Mouse (Mus musculus) monocyte, adult 2 months (primary cell): ENCODE data around the gene Morn1.

Experiments used
- DNase-seq, 2 experiments: peaks; one replicate each; pipeline ENCODE4 v3.0.0; 2022; ENCODE audit warnings: low spot score in 2 of 2, low read depth in 1 of 2

Morn1 gene

DNA sequence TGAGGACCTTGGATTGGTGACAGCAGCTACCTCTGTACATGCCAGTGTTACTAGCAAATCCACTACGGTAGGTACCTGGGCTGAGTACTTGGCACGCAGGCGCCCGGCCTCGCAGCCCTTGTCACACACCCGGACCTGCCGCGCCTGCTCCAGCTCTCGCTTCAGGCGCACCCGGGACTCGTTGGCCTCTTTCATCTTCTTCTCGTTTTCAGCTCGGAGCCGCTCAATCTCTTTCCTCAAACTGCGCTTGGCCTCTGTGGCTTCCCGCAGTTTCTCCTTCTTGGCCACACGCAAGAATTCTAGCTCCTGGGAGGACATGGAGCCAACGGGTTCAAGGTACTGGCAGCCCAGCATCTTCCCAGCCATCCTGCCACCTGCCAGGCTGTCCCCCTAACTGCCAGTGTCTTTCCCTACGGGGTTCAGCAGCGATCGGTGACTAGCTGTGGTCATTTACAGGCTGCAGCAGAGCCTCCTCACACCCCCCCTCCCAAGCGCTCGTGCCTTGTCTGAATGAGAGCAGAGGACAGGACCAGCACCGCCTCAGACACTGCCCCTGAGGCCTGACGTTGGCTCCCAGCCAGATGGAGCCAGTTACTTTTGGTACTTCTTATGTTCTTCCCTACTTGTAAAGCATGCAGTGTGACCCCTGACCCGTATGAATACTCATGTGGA lies 71.6 kb downstream of the Morn1 start:
- DNase-seq, result no peak

DNA sequence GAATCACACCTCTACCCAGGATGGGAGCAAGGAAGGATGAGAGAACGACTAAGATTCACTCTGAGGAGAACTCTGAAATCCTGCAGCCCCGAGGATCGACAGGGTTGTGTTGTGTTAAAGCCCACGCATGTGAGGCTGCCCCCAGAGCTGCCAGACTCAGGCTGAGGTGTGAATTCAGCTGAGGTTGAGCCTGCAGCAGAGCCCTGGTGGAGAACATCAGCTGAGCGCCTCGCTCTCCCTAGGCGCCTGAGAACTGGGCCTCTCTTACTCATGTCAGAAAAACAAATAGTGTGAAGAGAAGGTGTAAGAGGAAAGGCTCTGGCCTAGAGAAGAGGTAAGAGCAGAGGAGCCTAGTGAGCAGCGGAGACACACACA lies 72.2 kb downstream of the Morn1 start:
- no peak for DNase-seq

DNA sequence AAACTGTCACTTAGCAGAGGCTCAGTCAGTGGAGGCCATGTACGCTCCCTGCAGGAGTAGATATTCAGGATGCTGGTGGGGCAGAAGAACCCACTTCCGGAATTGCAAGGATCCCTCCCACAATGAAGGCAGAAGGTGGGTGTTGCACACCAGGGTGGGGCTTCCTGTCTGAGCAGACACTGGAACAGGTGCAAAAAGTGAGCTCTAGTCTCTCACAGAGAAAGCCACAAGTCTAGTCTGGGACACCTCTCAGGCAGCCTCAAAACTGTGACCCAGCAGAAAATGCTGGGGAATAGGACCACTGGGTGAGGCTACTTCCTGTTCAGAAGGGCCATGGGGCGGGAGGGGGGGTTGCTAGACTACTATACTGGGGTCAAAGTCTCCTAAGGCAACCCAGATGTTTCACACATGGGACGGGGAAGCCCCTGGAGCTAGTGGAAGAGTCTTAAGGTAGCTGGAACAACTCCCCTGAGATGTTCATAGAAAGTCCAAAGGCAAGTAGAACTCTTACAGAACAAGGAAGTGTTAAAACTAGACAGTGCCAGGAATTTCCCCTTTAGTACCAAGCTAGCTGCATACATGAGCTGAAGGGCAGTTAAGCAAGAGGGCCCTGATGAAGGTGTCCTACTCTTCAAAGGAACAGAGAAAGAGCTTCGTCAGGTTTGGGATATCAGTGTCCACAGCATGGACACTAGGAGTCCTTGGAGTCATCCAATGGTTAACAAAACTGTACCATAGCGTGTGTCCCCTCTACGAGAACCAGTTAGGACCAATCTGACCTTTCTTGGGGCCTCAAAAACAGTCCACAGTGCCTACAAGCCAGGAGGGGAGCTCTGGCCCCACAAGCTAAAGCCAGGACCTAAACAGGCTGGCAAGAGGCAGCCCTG lies 76.3 kb downstream of the Morn1 start:
- DNase-seq, result no peak

DNA sequence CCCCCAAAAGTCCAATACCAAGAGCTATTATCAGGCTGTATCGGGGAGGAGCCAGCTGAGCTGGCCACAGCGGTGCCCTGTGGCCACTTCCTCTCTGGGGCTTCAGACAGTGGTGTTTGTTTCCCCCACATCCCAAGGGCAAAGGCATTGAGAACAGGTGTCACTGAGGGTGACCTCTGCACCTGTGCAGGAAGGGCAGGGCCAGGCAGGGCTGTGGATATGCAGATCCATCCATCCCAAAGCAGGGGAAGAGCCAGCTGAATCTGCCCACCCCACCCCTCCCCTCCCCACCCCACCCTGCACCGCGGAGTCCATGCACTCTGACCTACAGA lies 76.9 kb downstream of the Morn1 start:
- no peak for DNase-seq

DNA sequence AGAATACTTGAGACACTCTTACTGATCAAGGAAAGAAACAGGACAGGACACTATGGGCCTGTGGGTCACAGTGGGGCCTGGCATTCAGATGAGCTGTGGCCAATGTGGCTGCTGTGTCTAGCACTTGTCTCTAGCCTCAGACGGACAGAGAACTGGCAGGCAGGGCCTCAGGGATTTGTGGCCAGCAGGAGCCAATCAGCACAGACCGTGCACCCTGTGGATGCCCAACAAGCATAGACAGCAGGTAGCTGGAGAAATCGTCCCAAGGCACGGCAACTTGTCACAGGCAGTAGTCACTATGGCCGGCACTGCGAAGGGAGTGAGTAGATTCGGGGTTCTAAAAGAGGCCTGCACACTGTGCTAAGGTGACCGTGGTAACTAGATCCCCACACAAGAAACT lies 77.3 kb downstream of the Morn1 start:
- no peak for DNase-seq

DNA sequence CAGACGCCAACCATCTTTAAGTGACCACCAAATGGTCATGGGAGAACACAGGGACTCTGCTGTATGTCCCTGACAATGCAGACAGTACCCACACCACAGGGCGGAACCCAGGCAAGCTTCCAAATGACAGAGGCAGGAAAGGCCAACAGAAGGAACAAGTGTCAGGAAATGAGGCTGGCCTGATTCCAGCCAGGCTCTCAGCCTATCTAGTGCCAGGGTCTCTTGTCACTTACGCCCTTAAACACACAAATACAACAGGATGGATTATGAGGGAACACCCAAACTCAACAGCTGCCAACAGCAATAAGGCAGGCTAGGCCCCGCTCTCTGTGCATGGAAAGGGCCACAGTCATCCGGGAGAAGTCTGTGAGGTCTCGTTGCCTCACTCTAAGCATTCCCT lies 78.2 kb downstream of the Morn1 start:
- no peak for DNase-seq

DNA sequence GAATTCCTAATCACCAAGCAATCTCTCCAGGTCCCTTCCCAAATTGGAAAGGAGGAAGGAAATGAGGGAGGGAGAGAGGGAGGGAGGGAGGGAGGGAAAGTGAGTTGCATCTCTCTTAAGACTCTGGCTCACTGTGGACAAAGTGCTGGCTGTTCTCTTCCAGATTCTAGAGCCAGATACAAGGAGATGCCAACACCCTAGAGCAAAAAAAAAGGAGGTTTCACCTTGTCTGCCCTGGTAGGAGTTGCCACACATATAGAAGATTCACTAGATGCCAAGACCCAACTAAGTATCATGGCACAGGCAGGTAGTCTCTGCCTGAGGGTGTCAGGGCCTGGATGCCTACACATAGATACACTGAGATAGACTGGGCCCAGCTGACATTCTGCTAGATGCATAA lies 79.5 kb downstream of the Morn1 start:
- no peak for DNase-seq

DNA sequence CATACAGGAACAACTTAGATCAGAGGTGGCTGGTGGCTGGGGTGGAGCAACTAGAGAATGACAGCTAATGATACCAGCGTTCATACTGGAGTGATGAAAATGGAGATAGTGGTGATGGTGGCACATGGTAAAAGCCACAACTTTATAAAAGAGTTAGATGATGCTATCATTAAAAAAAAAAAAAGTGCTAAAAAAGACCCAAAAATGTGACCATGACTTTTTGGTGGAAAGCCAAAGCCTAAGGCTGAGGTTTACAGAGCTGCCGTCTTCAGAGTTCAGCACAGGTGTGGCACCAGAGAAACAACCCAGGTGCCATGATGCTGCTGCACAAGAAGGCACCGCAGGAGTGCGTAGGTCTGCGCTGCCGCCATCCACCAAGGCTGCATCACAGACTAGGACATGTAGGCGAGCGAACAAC lies 82.5 kb downstream of the Morn1 start:
- DNase-seq, result no peak

DNA sequence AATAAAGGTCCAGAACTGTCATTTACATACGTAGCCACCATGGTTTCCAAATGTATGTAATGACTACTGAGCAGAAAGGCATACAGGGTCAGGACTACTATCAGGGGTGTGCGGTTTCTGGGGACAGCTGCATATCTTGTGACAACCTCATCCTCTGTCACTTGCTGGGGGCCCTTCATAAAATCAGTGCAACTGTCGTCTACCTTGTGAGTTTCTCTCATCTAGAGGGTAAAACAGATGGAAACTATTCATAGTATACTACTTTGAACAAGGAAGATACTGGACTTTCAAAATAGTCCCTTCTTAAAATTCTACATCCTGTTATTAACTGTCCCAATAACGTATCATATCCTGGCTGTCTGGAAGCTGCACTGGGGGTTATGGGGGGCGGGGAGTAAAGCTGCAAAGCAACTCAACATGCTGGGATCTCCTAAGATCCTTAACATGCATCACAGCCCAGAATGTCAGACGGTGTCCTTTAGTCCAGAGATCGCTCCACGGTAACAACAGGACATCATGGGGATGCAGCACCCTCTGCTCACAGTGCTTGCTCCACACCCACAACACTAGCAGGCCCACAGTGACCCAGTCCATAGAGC lies 84.3 kb downstream of the Morn1 start:
- no peak for DNase-seq

DNA sequence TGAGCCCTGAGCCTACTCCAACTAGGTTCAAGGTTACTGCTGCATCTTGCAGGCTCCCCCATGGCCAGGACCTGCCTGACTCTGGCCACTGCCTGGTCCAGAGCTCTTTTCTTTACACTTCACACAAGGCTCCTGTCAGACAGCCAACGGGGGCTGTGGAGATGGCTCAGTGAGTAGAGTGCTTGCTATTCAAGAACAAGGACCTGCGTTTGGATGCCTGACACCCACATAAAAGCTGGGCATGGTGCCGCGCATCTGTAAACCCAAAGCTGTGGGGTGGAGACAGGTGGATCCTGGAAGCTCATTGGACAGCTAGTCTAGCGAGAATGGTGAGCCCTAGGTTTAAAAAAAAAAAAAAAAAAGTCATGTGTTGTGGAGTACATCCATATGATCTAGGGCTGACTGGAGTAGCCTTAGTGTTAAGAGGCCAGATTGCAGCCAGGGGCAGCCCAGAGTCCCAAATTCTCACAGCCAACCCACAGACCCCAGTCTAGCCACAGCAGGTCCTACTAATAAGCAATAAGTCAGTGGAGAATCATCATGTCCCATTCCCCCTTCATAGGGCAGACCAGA lies 85.7 kb downstream of the Morn1 start:
- no peak for DNase-seq

DNA sequence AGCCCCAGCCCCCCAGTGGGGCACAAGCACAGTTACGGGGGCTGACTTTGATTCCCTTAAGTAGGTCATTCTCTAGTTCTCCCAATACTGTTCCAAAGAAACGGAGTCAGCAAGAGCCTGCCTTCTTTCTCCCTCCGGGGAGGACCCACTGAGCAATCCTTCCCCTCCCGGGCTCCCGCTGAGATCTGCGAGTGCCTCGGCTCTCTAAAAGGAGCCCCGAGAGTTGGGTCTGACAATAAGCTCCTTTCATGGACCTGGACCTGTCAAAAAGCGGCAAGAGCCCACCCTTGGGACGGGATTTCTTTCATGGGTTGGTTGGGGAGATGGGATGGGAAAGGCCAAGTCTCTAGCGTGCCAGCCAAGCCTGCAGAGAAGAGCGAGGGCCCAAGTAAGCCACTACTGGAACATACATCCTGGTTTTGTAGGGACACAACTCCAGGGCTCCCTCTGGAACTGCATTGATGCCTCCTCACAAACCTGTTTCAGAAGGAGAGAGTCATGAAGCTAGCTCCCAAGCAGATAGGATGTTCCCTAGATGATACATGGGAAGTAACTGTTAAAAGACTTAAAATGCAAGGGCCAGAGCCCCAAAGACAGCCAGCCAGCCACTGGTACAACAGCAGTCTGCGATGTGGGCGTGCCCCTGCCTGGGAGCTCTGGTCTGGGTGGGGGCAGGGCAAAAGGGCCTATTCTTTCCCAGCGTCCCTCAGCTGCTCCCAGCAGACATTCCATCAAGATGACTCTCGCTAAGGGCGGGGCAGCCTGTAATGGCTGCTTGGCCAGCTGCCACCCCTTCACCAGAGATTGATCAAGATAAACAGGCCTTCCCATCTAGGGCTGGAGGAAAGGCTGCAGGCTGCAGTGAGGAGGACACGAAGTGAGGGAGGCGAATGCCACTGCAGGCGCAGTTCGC lies 86.8 kb downstream of the Morn1 start:
- DNase-seq, result no peak

DNA sequence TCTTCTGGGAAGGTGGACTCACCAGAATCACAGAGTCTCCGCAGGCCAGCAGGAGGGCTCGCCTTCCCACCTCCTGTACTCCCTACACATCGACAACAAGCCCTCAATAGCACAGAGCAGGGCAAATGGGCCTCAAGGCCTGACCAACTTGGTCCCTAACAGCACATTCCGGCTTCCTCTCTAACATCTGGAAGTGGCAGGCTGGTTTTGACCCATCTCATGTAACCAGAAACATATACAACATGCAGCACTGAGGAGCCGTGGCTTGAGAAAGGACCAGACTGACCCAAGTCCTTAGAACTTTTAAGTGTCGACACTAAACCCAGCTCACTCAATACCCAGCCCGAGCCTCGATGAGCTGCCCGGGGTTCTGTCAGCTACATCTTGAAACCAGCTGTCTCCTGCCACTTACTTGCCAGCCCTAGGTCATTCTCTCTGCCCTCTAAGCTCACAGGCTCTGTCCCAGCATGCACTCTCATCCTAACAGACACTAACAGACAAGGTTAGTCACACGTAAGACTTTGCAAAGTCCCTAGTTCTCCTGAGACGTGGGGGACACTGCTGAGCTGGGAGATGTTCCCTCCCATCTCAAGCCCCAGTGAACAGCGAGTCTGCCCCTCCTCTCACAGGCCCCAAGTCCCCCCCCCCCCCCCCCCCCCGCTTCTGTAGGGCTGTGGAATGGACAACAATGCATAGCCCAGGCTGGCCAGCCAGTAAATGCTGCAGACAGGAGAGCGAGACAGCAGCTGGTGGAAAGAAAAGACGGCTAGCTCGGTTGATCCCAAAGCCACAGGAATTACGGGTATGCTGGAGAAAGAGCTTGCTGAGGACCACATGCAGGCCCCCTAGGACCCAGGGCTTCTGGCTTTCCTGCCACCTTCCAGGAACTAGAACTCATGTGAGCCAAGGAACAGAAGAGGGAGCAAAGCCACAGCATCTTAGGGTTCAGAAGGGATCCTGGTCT lies 87.7 kb downstream of the Morn1 start:
- no peak for DNase-seq

DNA sequence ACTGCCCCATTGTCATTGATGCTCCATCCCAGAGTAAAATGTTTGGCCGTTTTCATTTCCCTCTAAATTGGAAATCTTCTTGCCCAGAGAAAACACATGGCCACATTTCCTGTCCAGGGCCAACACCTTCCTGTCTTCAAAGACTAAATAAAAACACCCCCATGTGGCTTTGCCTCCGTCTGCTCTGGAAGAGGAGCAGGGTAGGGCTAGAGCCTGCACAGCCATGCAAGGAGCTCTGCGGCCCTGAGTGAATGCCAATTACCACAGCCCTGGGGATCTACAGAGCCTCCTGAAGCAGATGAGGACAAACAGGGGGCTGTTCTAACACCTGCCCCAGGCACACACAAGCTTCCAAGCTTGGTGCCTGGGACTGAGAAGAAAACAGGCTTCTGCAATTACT lies 89.8 kb downstream of the Morn1 start:
- no peak for DNase-seq

DNA sequence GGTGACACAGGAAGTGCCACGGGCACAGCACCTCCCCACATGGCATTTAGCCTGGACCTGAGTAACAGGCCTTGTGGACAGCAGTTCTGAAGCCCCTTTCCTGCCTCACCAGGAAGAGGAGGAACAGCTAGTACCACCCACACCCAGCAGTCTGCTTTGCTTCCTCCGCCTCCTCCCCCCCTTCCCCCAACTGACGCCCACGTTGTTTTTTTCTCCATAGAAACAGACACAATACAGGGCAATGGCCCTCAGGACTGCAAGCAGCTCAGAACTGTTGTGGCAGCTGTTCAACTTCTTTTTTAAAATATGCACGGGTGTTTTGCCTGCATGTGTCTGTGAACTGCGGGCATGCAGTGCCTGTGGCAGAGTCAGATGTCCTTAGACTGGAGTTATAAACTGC lies 91.9 kb downstream of the Morn1 start:
- DNase-seq, result peak in 1 of 2 experiments; percentile 18

DNA sequence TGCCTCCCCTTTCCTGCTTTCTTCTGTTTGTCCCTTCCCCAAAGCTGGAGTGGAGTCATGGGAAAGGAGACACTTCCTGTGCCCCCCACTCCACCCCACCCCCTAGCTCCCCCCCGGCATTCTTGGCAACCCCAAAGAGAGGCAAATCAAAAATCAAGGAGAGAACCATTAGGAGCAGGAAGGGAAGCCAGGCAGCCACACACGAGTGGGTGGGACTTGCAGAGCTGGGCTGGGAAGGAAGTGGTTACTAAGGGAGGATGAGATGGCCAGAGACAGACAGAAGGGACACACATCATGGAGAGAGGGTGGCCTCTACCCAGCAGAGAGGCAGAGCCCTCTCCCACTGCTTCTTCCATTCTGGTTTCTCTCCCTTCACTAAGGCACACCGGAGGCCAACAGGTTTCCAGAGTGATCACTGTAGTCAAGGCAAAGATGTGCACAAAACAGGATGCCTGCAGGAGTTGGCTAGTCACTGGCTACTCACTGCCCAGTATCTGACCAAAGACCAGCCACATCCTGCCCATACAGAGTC lies 92.7 kb downstream of the Morn1 start:
- no peak for DNase-seq

DNA sequence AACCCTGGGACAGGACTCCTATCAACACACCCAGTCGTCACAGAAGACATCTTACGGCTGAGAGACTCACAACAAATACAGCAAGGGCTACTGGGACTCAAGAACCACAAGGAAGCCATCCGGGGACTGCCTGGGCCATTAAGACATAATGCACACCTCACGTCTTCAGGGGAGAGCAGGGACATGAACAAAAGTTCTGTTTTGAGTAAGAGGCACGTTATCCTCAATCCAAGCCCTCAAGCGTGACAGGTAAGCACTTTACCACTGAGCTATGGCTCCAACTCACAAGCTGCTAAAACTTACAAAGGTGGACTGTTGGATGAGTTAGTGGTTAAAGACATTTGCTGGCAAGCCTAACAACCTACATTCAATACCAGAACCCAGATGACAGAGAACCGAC lies 96.8 kb downstream of the Morn1 start:
- DNase-seq, result no peak

DNA sequence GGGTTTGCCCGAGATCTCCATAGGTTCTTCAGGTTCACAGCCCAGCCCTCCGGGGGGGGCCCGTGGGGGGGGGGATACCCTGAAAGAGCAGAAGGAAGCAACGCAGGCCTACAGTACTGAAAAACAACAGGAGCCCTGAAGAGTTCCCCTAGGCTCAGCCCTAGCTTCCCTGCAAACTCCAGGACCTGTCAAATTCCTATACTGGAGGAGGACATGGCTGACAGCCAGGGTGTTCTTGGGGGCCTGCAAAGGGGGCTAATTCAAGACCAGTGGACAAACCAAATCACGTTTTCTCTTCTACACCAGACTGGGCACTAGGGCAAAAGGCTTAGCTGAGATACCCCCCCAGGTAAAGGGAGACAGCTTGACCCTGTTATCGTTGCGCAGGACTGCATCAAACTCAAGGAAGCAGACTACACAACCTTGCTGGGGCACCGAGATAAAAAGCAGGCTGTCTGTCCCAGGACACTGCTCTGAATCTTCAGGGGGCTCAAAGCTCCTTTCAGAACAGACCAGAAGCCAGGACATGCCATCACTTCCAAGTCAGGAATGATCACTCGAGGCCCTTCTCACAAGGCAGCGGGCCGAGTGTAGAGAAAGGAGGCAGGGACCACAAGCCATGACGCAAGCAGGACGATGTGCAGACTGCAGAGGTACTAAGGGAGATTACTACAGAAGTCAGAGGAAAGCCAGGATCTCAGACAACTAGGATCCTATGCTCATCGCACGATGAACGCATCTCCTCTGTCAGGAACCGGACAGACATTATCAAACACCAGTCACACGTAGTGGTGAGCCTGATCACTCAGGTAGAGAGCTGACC lies 98.1 kb downstream of the Morn1 start:
- no peak for DNase-seq

DNA sequence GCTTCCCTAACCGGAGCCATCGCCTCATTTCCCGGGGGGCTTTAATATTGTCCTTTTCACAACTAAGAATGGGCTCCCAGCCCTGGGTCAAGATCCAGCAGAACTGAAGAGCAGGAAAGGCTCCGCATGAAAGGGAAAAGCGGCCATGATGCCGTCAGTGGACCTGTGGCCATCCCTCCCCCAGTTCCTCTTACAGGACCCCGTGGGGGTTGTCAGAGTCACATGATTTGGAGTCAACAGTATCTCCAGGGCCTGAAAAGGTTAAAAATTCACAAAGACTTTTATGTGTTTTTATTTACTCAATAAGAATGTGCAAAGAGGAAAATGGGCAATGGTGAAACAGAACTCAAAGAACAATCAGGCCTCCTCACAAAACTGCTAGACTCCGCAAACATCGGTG lies 99.5 kb downstream of the Morn1 start:
- DNase-seq, result no peak

DNA sequence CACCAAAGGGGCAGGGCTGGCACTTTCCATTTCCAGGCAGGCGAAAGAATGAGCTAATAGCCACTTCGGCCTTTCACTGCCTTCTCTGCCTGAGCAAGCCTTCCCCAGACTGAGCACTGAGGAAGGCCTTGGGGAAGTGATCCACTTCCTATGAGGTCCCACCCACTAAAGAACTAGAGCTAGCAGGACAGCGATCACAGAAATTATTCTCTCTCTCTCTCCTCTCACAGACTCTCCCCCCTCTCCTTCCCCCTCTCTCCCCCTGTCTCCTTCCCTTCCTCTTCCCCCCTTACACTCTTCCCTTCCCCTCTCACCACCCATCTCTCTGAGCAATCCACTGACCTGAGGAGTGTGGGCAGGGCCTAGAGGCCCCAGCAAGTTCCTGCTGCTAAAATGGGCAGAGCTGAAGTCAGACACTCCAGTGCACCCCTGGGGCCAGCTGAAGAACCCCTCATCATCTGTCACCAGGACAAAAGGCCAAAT lies 100.9 kb downstream of the Morn1 start:
- peak in 1 of 2 experiments; percentile 38 for DNase-seq
